Mouse (Mus musculus): ENCODE measurements around the gene Tmem94. TPM values are rescaled to one million over a fixed set of nuclear protein-coding genes. Genes with fewer than 3 reads are reported as not detected.

Gene Tmem94
- total RNA-seq, 1 experiment = 17.7 TPM

GRCm38 (mm10) chr11:115838895-115839311 lies 73.7 kb downstream of the Tmem94 start:
- H3K4me1 ChIP-seq (ENCODE audit: control insufficient read depth in 2 of 2, insufficient read depth in 2 of 2, low read length in 2 of 2, poor library complexity in 1 of 2) = peaks cover 23 to 68% of the 10 kb centered on the region in 2 experiments
- peaks cover 14% of the 10 kb centered on the region; the same call in 1 of the 2 replicates for H3K36me3 ChIP-seq (ENCODE audit: control insufficient read depth, insufficient read depth, low read length, poor library complexity, severe bottlenecking)
- in situ Hi-C loops (cut with MboI; ENCODE audit: low sequenced_read_pairs in 2 of 2, unreplicated experiment in 2 of 2) = no loop called here
- TF ChIP-seq ZC3H11A (IDR thresholded peaks at IDR 0.05; ENCODE audit: borderline replicate concordance, low read depth, low read length) (no peak), HCFC1 (IDR thresholded peaks at IDR 0.05; ENCODE audit: borderline replicate concordance, insufficient read depth, low read length) (no peak), MAFK (IDR thresholded peaks at IDR 0.05; ENCODE audit: insufficient read depth, low read depth, low read length) (no peak), CHD2 (IDR thresholded peaks at IDR 0.05; ENCODE audit: low read depth, low read length) (no peak), ZNF384 (IDR thresholded peaks at IDR 0.05; ENCODE audit: low read depth, low read length) (no peak)
- peak overlapping the region; percentile 64; the same call in 1 of the 2 replicates for H3K27ac ChIP-seq (ENCODE audit: insufficient read depth, low read depth, low read length, poor library complexity, severe bottlenecking)
- no peaks in the 10 kb centered on the region for H3K9me3 ChIP-seq (ENCODE audit: control insufficient read depth, insufficient read depth, low read depth, low read length)
- peak; percentile 29 for DNase-seq (ENCODE audit: low read depth, low spot score)
- no peak overlapping the region; the same call in 1 of the 2 replicates for H3K9ac ChIP-seq (ENCODE audit: insufficient read depth, low read depth, low read length, poor library complexity, severe bottlenecking)
- no peak overlapping the region for H3K4me3 ChIP-seq (ENCODE audit: insufficient read depth in 1 of 2, low read depth in 1 of 2, low read length in 2 of 2, poor library complexity in 1 of 2, severe bottlenecking in 1 of 2)

GRCm38 (mm10) chr11:115839732-115840131 lies 74.5 kb downstream of the Tmem94 start:
- Histone ChIP-seq H3K4me1 (ENCODE audit: control insufficient read depth in 2 of 2, insufficient read depth in 2 of 2, low read length in 2 of 2, poor library complexity in 1 of 2) (peaks cover 25 to 76% of the 10 kb centered on the region in 2 experiments), H3K4me3 (ENCODE audit: insufficient read depth in 1 of 2, low read depth in 1 of 2, low read length in 2 of 2, poor library complexity in 1 of 2, severe bottlenecking in 1 of 2) (no peak overlapping the region), H3K36me3 (ENCODE audit: control insufficient read depth, insufficient read depth, low read length, poor library complexity, severe bottlenecking) (peaks cover 15% of the 10 kb centered on the region; the same call in 1 of the 2 replicates), H3K9me3 (ENCODE audit: control insufficient read depth, insufficient read depth, low read depth, low read length) (no peaks in the 10 kb centered on the region), H3K9ac (ENCODE audit: insufficient read depth, low read depth, low read length, poor library complexity, severe bottlenecking) (no peak overlapping the region; the same call in 1 of the 2 replicates), H3K27ac (ENCODE audit: insufficient read depth, low read depth, low read length, poor library complexity, severe bottlenecking) (peak overlapping the region; percentile 64; the same call in 1 of the 2 replicates)
- DNase-seq (ENCODE audit: low read depth, low spot score) = peak; percentile 38
- TF ChIP-seq HCFC1 (IDR thresholded peaks at IDR 0.05; ENCODE audit: borderline replicate concordance, insufficient read depth, low read length) (no peak), CHD2 (IDR thresholded peaks at IDR 0.05; ENCODE audit: low read depth, low read length) (no peak), MAFK (IDR thresholded peaks at IDR 0.05; ENCODE audit: insufficient read depth, low read depth, low read length) (no peak), ZNF384 (IDR thresholded peaks at IDR 0.05; ENCODE audit: low read depth, low read length) (no peak), ZC3H11A (IDR thresholded peaks at IDR 0.05; ENCODE audit: borderline replicate concordance, low read depth, low read length) (no peak)
- in situ Hi-C loops (cut with MboI; ENCODE audit: low sequenced_read_pairs in 2 of 2, unreplicated experiment in 2 of 2) = no loop called here

GRCm38 (mm10) chr11:115841044-115841443 lies 75.8 kb downstream of the Tmem94 start:
- Histone ChIP-seq H3K4me3 (ENCODE audit: insufficient read depth in 1 of 2, low read depth in 1 of 2, low read length in 2 of 2, poor library complexity in 1 of 2, severe bottlenecking in 1 of 2) (no peak overlapping the region), H3K9me3 (ENCODE audit: control insufficient read depth, insufficient read depth, low read depth, low read length) (no peaks in the 10 kb centered on the region), H3K9ac (ENCODE audit: insufficient read depth, low read depth, low read length, poor library complexity, severe bottlenecking) (no peak overlapping the region), H3K36me3 (ENCODE audit: control insufficient read depth, insufficient read depth, low read length, poor library complexity, severe bottlenecking) (peaks cover 20% of the 10 kb centered on the region; the same call in 1 of the 2 replicates), H3K27ac (ENCODE audit: insufficient read depth, low read depth, low read length, poor library complexity, severe bottlenecking) (peak overlapping the region; percentile 87; the same call in 1 of the 2 replicates), H3K4me1 (ENCODE audit: control insufficient read depth in 2 of 2, insufficient read depth in 2 of 2, low read length in 2 of 2, poor library complexity in 1 of 2) (peaks cover 25 to 72% of the 10 kb centered on the region in 2 experiments)
- DNase-seq (ENCODE audit: low read depth, low spot score) = peak; percentile 63
- in situ Hi-C loops (cut with MboI; ENCODE audit: low sequenced_read_pairs in 2 of 2, unreplicated experiment in 2 of 2) = no loop called here
- TF ChIP-seq CHD2 (IDR thresholded peaks at IDR 0.05; ENCODE audit: low read depth, low read length) (no peak), ZC3H11A (IDR thresholded peaks at IDR 0.05; ENCODE audit: borderline replicate concordance, low read depth, low read length) (0 out of 2 replicates have a peak, but pooled peaks have one; percentile 0), MAFK (IDR thresholded peaks at IDR 0.05; ENCODE audit: insufficient read depth, low read depth, low read length) (no peak), ZNF384 (IDR thresholded peaks at IDR 0.05; ENCODE audit: low read depth, low read length) (no peak), HCFC1 (IDR thresholded peaks at IDR 0.05; ENCODE audit: borderline replicate concordance, insufficient read depth, low read length) (no peak)

- no peak overlapping the region; a peak in 1 of 4 replicates for H3K4me3 ChIP-seq (ENCODE audit: insufficient read depth in 1 of 2, low read depth in 1 of 2, low read length in 2 of 2, poor library complexity in 1 of 2, severe bottlenecking in 1 of 2)
- peak overlapping the region; percentile 87 for H3K27ac ChIP-seq (ENCODE audit: insufficient read depth, low read depth, low read length, poor library complexity, severe bottlenecking)
- peak overlapping the region; percentile 19; the same call in 1 of the 2 replicates for H3K9ac ChIP-seq (ENCODE audit: insufficient read depth, low read depth, low read length, poor library complexity, severe bottlenecking)
- H3K9me3 ChIP-seq (ENCODE audit: control insufficient read depth, insufficient read depth, low read depth, low read length) = no peaks in the 10 kb centered on the region
- peaks cover 24 to 62% of the 10 kb centered on the region in 2 experiments for H3K4me1 ChIP-seq (ENCODE audit: control insufficient read depth in 2 of 2, insufficient read depth in 2 of 2, low read length in 2 of 2, poor library complexity in 1 of 2)
- in situ Hi-C loops (cut with MboI; ENCODE audit: low sequenced_read_pairs in 2 of 2, unreplicated experiment in 2 of 2) = no loop called here
- TF ChIP-seq HCFC1 (IDR thresholded peaks at IDR 0.05; ENCODE audit: borderline replicate concordance, insufficient read depth, low read length) (no peak), CHD2 (IDR thresholded peaks at IDR 0.05; ENCODE audit: low read depth, low read length) (0 out of 2 replicates have a peak, but pooled peaks have one; percentile 52), MAFK (IDR thresholded peaks at IDR 0.05; ENCODE audit: insufficient read depth, low read depth, low read length) (no peak), ZC3H11A (IDR thresholded peaks at IDR 0.05; ENCODE audit: borderline replicate concordance, low read depth, low read length) (no peak), ZNF384 (IDR thresholded peaks at IDR 0.05; ENCODE audit: low read depth, low read length) (no peak)
- DNase-seq (ENCODE audit: low read depth, low spot score) = peak; percentile 57
- peaks cover 20% of the 10 kb centered on the region; the same call in 1 of the 2 replicates for H3K36me3 ChIP-seq (ENCODE audit: control insufficient read depth, insufficient read depth, low read length, poor library complexity, severe bottlenecking)
Measured at GRCm38 (mm10) chr11:115841961-115842550, 76.8 kb downstream of the Tmem94 start.
